Mouse (Mus musculus): Measurements from ENCODE around the gene Psrc1.

Psrc1 gene

GRCm38 (mm10) chr3:108386186-108386585 is 2.5 kb downstream of the Psrc1 start:
- DNase-seq (ENCODE audit: low read depth, low spot score) = no peak

DNA sequence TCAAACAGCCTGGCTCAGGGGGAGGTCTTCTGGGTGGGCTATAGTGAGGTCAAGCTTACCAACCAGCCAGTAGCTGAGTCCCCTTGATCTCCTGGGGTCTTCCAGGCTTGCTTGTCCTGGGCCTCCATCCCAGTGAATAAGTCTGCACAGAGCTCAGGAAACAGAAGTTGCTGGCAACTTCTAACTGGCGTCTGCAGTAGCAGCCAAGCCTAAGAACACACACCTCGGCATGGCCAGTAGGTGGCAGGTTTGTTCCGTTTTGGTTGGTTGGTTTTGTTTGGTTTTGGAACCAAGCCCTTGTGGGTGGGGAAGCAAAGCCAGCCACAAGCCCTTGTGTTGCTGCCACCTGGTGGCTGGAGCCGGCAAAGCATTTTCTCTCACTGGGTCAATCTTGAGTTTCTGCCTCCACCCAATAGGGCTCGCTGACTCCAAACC is 5.5 kb downstream of the Psrc1 start:
- peak; percentile 89 for DNase-seq (ENCODE audit: low read depth, low spot score)

- no peak for DNase-seq (ENCODE audit: low read depth, low spot score)
Observed at GRCm38 (mm10) chr3:108392299-108392698, 8.7 kb downstream of the Psrc1 start.

DNA sequence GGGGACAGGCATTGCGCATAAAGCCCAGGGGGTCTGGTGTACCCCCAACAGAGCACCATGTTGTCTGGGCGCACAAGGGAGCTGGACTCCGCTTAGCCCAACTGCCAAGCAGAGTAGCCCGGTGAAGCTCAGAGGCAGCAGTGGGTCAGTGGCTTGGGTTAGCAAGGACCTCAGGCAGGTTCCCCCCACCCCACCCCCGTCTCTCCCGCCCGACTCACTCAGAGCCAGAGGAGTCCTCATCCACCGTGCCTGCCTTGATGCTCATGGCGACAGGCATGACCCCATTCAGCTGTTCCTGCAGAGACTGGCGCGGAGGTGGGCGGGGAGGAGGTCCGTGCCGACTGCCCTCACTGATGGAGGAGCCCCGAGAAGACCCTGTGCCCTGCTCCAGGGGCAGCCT is 9.2 kb downstream of the Psrc1 start:
- no peak for DNase-seq (ENCODE audit: low read depth, low spot score)

DNA sequence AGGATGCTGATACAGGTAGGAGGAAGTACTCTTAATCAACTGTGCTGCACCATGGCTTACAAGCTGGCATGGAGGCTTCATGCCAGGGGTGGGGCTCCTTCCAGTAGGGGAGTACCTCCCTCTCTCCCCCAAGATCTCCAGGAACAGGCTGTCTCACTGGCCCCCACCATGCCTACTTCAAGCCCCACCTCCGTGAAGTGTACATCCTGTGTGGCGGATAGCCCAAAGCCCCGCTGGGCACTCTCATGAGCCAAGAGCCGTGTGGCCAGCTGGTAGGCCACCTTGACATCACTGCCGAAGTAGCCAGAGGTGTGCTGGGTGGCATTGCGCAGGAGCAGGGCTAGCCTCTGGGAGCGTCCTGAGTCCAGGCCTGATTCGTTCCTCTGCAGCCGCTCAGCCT is 14.6 kb downstream of the Psrc1 start:
- no peak for DNase-seq (ENCODE audit: low read depth, low spot score)

DNA sequence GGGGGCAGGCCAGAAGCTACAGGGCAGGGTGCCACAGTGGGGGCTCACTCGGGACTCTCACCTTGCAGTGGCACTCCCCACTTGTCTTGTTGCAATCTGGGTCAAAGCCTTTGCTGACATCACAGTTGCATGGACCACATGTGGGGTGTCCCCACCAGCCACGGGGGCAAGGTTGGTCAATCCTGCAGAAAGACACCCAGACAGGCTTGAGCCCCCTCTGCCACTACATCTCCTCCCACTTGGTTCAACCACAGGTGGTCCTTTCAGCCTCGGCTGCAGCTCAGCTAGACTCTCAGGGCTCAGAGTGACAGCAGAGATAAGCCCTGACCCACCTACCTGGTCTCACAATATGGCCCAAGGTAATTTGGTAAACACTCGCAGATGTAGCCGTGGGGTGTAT is 16.8 kb downstream of the Psrc1 start:
- DNase-seq (ENCODE audit: low read depth, low spot score) = no peak

DNA sequence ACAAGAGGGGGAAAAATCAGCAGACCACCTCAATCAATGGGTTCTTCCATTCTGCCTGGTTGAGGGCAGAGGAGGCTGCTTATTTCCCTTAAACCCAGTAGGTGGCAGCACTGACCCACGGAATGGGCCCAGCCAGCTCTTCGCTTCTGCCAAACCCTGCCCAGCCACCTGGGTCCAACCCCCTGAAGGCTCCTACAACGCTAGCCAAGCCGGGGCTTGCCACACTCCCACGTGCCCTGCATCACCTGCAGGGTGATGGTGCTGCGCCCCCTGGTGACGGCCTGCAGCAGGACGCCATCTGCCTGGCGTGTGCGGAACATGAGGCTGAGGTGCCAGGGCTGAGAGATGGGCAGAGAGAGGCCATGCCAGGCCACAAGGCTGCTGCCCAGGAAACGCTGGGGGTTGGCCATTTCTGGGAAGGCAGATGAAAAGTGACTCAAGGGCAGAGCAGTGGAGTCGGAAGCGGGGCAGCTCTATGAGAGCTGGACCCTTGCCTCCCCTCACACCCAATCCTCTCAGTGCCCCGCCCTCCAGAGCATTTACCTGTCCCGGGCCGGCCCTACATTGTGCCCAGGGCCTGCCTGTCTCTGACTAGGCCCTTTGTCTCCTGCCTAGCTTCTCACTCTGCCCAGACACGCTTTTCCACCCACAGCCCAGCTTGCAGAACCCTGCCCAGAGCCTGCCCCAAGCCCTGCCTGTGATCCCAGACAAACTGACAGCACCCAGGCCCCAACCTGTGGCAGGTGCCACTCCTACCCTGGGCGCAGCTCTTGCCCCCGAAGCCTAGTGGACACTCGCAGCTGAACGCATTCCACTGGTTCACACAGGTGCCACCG is 18.3 kb downstream of the Psrc1 start:
- peak; percentile 41 for DNase-seq (ENCODE audit: low read depth, low spot score)

GRCm38 (mm10) chr3:108402528-108402920 is 18.9 kb downstream of the Psrc1 start:
- DNase-seq (ENCODE audit: low read depth, low spot score) = no peak

DNA sequence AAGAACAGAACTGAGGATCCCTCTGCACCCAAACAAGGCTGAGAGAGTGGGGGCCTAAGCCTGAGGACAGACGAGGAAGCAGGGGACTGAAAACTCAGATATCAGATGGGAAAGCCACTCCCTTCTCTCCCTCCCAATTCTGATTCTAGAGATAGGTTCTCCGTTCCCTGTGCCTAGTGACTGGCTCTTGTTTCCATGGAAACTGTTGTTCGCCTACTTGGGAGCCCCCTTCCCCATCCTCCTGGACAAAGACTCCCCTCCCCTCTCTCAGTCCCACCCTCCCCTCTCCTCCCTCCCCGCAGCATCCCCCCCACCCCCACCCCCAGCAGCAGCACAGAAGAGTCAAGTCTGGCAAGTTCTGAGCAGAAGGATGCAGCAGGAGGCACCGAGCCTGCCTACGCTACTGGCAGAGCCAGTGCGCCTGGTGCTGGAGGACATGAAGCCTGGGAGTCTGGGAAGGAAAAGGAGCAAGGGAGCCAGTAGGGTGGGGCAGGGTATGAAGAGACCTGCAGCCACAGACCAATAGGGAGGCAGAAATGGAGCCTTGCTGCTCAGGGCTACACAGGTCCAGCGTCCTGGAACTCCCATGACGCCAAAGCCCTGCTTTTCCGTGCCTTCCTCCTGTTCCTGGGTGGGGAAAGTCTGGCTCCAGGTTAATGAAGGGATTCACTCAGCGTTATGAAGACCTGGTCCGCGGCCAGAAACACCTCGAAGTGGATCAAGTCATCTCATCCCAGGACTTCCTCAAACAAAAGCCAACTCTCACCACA is 22.1 kb downstream of the Psrc1 start:
- DNase-seq (ENCODE audit: low read depth, low spot score) = no peak

DNA sequence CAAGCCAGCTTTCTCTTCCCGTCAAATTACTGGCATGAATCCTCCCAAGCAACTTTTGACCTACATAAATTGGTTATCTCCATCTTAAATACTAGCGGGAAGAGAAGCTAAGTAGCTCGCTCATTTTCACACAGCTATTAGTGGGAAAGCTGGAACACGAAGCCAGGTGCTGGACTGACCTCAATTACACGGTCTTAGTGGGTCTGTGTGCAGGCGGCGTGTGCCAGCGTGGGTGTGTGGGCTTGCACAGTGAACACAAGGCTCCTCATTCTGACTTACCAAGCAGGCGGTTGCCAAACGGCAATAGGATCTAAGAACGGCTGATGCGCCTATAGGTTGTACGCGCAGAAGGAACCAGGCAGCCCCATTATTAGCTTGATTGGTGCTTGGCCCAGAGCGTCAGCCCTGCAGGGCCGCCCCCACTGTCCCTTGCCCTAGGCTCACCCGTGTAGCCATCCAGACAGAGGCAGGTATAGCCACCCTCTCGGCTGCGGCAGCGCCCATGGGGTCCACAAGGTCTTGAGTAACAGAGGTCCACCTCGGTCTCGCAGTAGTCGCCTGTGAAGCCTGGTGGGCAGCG is 22.8 kb downstream of the Psrc1 start:
- DNase-seq (ENCODE audit: low read depth, low spot score) = no peak

- DNase-seq (ENCODE audit: low read depth, low spot score) = no peak
Observed at GRCm38 (mm10) chr3:108408517-108409008, 24.9 kb downstream of the Psrc1 start.

- DNase-seq (ENCODE audit: low read depth, low spot score) = no peak
Observed at GRCm38 (mm10) chr3:108409656-108410358, 26.2 kb downstream of the Psrc1 start.

GRCm38 (mm10) chr3:108410359-108410714 is 26.7 kb downstream of the Psrc1 start:
- DNase-seq (ENCODE audit: low read depth, low spot score) = no peak

GRCm38 (mm10) chr3:108411026-108411753 is 27.6 kb downstream of the Psrc1 start:
- DNase-seq (ENCODE audit: low read depth, low spot score) = no peak

GRCm38 (mm10) chr3:108411754-108412121 is 28.1 kb downstream of the Psrc1 start:
- no peak for DNase-seq (ENCODE audit: low read depth, low spot score)

- DNase-seq (ENCODE audit: low read depth, low spot score) = no peak
Observed at GRCm38 (mm10) chr3:108413634-108414360, 30.2 kb downstream of the Psrc1 start.

DNA sequence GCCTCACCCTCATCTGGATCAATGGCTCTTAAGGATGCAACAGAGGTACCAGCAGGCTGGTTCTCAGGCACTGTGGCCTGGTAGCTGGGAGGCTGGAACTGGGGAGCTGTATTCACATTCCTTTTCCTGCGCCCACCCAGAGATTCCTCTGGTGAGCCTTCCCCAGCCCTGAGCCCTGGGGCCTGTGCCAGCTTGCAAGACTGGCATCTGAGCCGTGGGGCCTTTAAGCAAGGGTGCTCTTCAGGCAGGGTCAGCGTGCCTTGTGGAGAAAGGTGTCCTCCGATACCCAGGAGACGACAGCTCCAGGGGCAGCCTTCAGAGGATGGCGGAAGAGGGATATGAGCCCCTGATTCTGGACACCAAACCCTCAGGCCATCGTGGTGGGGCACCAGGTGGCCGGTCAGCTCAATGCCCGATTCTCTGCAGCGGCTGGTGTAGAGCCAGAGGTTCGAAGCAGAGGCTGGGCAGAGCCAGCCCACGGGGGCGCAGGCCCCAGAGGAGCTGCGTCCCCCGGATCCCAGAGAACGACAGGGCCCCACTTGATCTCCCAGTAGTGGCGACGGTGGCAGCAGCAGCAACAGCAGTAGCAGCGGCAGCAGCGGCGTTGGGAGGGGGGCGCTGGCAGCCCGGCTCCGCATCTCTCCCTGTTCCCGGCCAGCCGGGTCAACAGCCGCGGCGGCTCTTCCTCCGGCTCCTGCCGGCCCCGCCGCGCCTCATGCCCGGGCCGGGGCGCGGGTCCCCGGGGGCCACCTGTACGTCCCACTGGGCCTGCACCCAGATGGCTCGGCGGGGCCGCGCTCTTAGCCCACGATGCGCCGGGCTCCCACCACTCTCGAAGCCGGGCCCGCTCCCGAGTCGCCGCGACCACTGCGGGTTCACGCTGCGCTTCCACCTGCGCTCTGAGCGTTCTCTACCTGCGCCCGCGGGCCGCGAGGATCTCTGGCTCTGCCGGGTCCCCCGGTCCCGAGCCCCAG is 31.5 kb downstream of the Psrc1 start, which contains the start of gene Celsr2:
Celsr2 (minus strand) TSS at position 696 of the 974 bp plus-strand sequence.
- no peak for DNase-seq (ENCODE audit: low read depth, low spot score)

DNA sequence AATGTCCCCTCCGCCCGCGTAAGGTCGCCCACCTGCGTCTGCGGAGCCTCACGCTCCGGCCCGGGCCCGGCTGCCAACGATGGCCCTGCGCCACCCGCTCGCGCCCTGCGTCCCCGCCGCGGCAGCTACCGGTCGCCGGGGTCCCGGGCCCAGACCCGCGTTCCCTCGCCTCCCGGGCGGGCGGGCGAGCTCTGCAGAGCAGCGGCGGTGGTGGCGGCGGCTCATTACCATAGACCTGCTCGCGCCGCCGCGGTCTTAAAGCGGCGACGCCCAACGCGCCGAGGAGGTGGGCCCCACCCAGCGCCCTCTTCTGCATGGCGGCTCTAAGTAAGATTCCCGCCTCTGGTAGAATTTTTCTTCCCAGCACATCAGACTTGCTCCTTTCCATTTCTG is 32.2 kb downstream of the Psrc1 start:
- DNase-seq (ENCODE audit: low read depth, low spot score) = no peak

- no peak for DNase-seq (ENCODE audit: low read depth, low spot score)
Observed at GRCm38 (mm10) chr3:108423006-108423405, 39.4 kb downstream of the Psrc1 start.
